17 mouse cellular contexts compared by ENCODE assay signal in the genomic region with DNA sequence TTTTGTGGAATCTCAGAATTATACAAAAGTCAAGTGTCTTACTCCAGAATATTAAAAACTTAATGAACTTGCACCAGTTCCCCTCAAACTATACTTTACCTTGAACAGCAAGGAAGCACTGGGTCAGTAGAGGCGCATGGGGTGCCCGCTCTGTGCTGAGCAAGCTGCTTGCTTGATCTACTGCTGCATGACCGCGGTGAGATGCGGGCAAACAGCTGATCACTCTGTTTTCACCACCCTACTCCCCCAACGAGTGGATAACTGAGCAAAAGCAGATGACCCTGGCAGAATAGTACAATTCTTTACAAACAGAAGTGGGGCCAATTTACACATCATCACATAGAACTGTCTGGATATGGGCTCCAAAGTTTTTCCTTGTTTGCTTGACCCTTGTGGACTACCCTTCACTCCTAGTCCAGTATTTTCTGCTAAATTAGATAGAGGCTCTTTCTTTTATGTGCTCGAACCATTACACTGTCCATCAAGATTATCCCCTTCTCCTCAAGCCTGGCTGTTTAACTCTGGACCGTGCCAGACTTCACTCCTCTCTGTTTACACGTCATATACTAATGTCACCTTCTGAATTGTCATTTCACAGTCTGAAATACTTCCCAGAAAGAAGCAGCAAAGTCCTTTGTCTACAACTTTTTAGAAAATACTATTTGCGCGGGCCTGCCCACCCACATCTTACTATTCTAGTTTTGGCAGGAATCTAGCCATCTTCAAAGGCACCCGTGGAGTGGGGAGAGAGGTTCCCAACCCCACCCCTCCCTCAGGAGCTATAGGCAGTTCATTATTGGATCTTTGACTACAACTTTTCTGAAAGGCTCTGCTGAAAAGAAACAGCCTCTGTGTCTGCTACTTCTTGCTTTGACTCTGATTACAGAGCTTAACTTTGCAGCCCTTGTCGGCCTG. TPM values are rescaled to one million over a fixed set of nuclear protein-coding genes. Genes with fewer than 3 reads are reported as not detected.
DNase-seq lines count a peak whose midpoint lies in the region; ATAC-seq and TF ChIP-seq lines count a peak whose summit lies in the region.
"Had no signal": no experiment of that assay in that cellular context is flagged by ENCODE, and none has a peak within 500 bp of the region (broad histone marks: within the 10 kb centered on the region; RNA-seq: fewer than 3 reads in every experiment).

No protein-coding gene starts in this region.

- peaks cover 34% of the 10 kb centered on the region for H3K36me3 ChIP-seq in heart, postnatal 0 days (replicated peaks; ENCODE audit: control insufficient read depth, insufficient read depth, low read length)
- H3K36me3 ChIP-seq in testis, adult 2 months (ENCODE audit: control insufficient read depth, insufficient read depth, low read length): no peaks in the 10 kb centered on the region

- H3K4me1 ChIP-seq in heart, postnatal 0 days (ENCODE audit: control insufficient read depth, insufficient read depth): peaks cover 9% of the 10 kb centered on the region; the same call in 1 of the 2 replicates
- peaks cover 12% of the 10 kb centered on the region for H3K4me1 ChIP-seq in testis, adult 2 months (ENCODE audit: control insufficient read depth, insufficient read depth, low read length)
- 0 out of 2 replicates have a peak, but pooled peaks cover 2% of the 10 kb centered on the region for H3K4me1 ChIP-seq in olfactory bulb, adult 2 months (ENCODE audit: control insufficient read depth, insufficient read depth, low read length)

- peak; percentile 53 for ATAC-seq in heart, postnatal 0 days (ENCODE audit: insufficient read depth, low read depth)

- intact Hi-C loops in heart, postnatal 14 days (cut with DNase I): loop anchor here (5.0 kb wide), 1 partner anchor 197 kb away; no protein-coding TSS in a partner anchor

- no peak for TF ChIP-seq EP300 in heart, postnatal 0 days (IDR thresholded peaks at IDR 0.05; ENCODE audit: low read depth)

- DNase-seq in heart, adult 11 months: peak; percentile 79
- no peak for DNase-seq in heart, adult 9 months (ENCODE audit: low spot score in 2 of 2)
- peak; percentile 64 for DNase-seq in heart, postnatal 0 days (ENCODE audit: low spot score)
- no peak for DNase-seq in heart, postnatal 14 days
- DNase-seq in testis, postnatal 14 days (ENCODE audit: low spot score): no peak
- DNase-seq in c-Kit-positive CD71-positive TER-119-positive erythroid progenitor cells, embryonic 14.5 days (ENCODE audit: low spot score): no peak
- DNase-seq: adrenal gland, postnatal 36 days; cerebellum, adult 8-10 months; gastrocnemius, postnatal 14 days; kidney, adult 11 months; thymus, adult 18-20 months had no signal

- H3K27me3 ChIP-seq in heart, postnatal 0 days (ENCODE audit: control insufficient read depth, insufficient read depth, low read length): no peaks in the 10 kb centered on the region
- no peaks in the 10 kb centered on the region for H3K27me3 ChIP-seq in testis, adult 2 months (ENCODE audit: control insufficient read depth, insufficient read depth, low read length)
- H3K27me3 ChIP-seq: limb, embryonic 13.5 days had no signal

- WGBS in heart, postnatal 0 days: 39% methylated on average over 13 of the region's 13 CpGs
- WGBS in olfactory bulb, adult 2 months: 58% methylated on average over 13 of the region's 13 CpGs

- no peak for TF ChIP-seq POLR2A in testis, adult 2 months (IDR thresholded peaks at IDR 0.05; ENCODE audit: control insufficient read depth, low read depth, low read length)
- TF ChIP-seq POLR2A in olfactory bulb, adult 2 months (IDR thresholded peaks at IDR 0.05; ENCODE audit: insufficient read depth, low read depth, low read length): no peak

- TF ChIP-seq CTCF in heart, postnatal 0 days (IDR thresholded peaks at IDR 0.05; ENCODE audit: low read depth): no peak
- no peak for TF ChIP-seq CTCF in testis, adult 2 months (IDR thresholded peaks at IDR 0.05; ENCODE audit: control insufficient read depth, insufficient read depth, insufficient replicate concordance, low read depth, low read length)
- TF ChIP-seq CTCF in olfactory bulb, adult 2 months (IDR thresholded peaks at IDR 0.05; ENCODE audit: insufficient read depth, low read depth, low read length): no peak

- no peaks in the 10 kb centered on the region for H3K9me3 ChIP-seq in heart, postnatal 0 days (replicated peaks; ENCODE audit: control insufficient read depth, low read length)
- H3K9me3 ChIP-seq: limb, embryonic 13.5 days had no signal

- H3K9ac ChIP-seq in heart, postnatal 0 days (replicated peaks; ENCODE audit: low read depth, low read length): peak overlapping the region; percentile 45
- H3K9ac ChIP-seq: limb, embryonic 13.5 days; liver, embryonic 14.5 days had no signal

- H3K4me3 ChIP-seq in heart, postnatal 0 days (ENCODE audit: low read depth, low read length): peak overlapping the region; percentile 21
- no peak overlapping the region for H3K4me3 ChIP-seq in testis, adult 2 months (ENCODE audit: control insufficient read depth, low read depth, low read length)
- no peak overlapping the region for H3K4me3 ChIP-seq in olfactory bulb, adult 2 months (ENCODE audit: insufficient read depth, low read depth, low read length)
- H3K4me3 ChIP-seq: hindbrain, embryonic 10.5 days; limb, embryonic 13.5 days had no signal

- H3K27ac ChIP-seq in heart, postnatal 0 days (ENCODE audit: low read depth): peak overlapping the region; percentile 79
- H3K27ac ChIP-seq in testis, adult 2 months (ENCODE audit: control insufficient read depth, insufficient read depth, low read depth, low read length): peak overlapping the region; percentile 42; the same call in 1 of the 2 replicates
- peak overlapping the region; percentile 40; the same call in 1 of the 2 replicates for H3K27ac ChIP-seq in olfactory bulb, adult 2 months (ENCODE audit: insufficient read depth, low read depth, low read length)
- H3K27ac ChIP-seq: hindbrain, embryonic 10.5 days; limb, embryonic 13.5 days; liver, embryonic 14.5 days had no signal

- H3K4me2 ChIP-seq in heart, postnatal 0 days (ENCODE audit: low read depth, low read length): peak overlapping the region; percentile 70
- H3K4me2 ChIP-seq: limb, embryonic 13.5 days had no signal

RNA-seq across cellular contexts. Expression of a gene that starts 8.3 kb away (rescaled TPM):
- total RNA-seq in heart, postnatal 0 days (2014; rRNA removed; ENCODE audit: low replicate concordance): 198 and 396 TPM in 2 replicates
- 579 and 613 TPM in 2 replicates for polyA plus RNA-seq in heart, postnatal 0 days (2015; fragmentation: Nextera tagmentation; extraction: Ambion mirVana)
- total RNA-seq in heart, postnatal 14 days (2021): 100 to 1,000 TPM; 436 to 469 TPM
- polyA plus RNA-seq in testis, adult 2 months (2012; rRNA removed): 8.3 and 13.6 TPM in 2 replicates
- not detected in 2 replicates for polyA plus RNA-seq in olfactory bulb, adult 2 months (2012; ENCODE audit: insufficient read depth, insufficient read length, low replicate concordance, missing spikeins)
- total RNA-seq: monocyte, adult 5-6 weeks had no signal

Comparison
In these comparisons a context has a peak if more than half of its experiments do, and no peak if none do; other contexts are left out.
1. DNase-seq: peak in heart, adult 11 months (single experiment) and heart, postnatal 0 days (single experiment); none in heart, adult 9 months (0 of 2), heart, postnatal 14 days (0 of 2), testis, postnatal 14 days (single experiment) and c-Kit-positive CD71-positive TER-119-positive erythroid progenitor cells, embryonic 14.5 days (single experiment).
2. Peak in every context shown above with its lines, with median percentiles within 50 percentile points of each other: H3K27ac ChIP-seq.